Mouse (Mus musculus) heart, adult 18-20 months (tissue): ENCODE data around the gene Plcb1. TPM values are rescaled to one million over a fixed set of nuclear protein-coding genes. Genes with fewer than 3 reads are reported as not detected.

Experiments used
- DNase-seq, 2 experiments: peaks; one replicate each; pipeline ENCODE4 v3.0.0; 2021 to 2022; ENCODE audit warnings: mixed read lengths in 1 of 2
- total RNA-seq, 2 experiments: library from RNA; stranded (reverse); gene quantifications; 2 replicates each; pipeline ENCODE4 v1.2.3; 2021

Plcb1 gene
- total RNA-seq, 2 experiments from 2014 or later = 4.2 to 5.0 TPM

DNA sequence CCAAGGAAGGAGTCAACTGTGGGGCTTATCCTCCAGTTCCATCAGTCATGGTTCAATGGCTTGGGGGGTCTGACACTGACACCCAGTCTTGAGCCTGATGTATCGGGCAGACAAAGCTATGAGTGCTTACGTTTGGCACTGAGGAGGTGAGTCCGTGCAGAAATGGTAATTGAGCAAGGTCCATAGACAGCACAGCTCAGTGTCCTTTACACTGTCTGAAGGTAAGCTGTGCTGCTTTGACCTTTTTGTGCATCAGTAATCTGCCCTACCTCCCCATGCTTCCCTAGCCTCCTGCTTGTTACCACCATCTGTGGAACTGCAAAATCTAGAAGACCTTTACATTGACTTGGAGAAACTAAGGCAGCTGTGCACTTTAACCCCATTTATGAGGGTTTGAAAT lies 127.7 kb downstream of the Plcb1 start:
- no peak for DNase-seq

DNA sequence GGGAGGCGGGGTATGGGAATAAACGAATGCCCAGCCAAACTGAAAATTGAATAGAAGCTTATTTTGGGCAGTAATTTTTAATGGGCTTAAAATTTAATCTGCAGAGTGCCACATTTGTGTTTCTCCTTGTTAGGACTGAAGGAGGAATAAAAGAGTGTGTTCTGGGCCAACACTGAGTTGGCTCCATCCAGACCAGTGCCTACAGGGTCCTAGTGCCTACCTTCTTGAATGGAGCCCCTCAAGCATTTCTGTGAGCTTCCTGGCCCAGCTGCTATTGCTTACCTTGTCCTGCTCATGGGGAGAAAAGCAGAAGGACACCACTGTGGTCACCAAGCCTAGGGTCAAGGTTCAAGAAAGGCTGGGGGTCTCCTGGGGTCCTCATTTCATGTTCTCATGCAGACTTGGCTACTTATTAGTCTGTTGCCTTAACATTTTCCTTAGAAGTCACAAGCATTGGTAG lies 128.3 kb downstream of the Plcb1 start:
- DNase-seq = no peak

DNA sequence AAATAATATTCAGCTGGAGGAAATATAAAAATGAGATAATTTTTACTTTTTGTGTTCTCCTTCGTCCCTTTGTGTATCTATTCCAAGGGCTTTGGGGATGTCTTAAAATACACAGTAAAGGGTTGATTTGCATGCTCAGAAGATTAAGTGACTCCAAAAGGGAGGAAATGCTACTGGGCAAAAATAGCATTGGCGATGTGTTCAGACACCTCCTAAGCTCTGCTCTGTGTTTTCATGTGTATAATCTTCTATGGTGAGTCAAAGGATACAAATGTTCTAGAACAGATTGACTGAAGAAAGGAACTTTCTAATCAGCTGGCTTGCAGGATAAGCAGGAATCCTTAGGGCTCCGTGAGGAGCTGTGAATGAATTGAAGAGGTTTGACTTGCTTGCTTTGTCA lies 129.2 kb downstream of the Plcb1 start:
- no peak for DNase-seq

- peak; percentile 18 to 38 for DNase-seq
Observed at GRCm38 (mm10) chr2:134920611-134921280, 134.9 kb downstream of the Plcb1 start.

DNA sequence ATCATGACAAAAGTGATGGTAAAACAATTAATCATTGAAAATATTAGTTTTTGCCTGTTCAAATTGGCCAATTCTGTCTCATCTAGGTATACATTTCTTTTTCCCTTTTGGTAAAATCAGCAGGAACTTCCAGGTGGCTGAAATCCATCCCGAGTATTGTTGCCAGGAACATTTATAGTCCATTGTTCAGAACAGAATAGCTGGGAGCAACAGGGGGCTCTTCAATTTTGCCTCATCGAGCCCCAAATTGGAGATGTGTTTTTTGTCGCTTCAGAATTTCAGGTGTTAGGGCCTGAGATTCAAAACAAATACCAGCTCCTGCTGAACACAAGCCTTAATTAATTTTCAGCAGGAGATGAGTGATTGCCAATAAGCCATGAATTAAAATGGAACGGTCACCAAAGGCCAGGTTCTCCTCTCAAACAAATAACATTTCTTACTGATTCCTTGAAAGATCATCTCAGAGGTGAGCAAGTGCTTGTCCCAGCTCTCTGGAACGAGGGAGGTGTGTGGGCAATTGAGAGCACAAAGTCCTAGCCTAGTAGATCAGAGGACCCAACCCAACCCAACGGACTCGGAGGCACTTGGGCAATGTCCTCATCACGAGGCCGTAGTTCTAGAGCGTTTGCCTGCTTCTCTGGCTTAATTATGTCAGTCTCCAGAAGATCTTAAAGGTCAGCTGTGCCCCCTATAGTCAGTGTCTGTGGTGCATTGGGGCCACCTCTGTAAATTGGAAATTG lies 136.9 kb downstream of the Plcb1 start:
- no peak for DNase-seq

- no peak for DNase-seq
Observed at GRCm38 (mm10) chr2:134924143-134924655, 138.3 kb downstream of the Plcb1 start.

DNA sequence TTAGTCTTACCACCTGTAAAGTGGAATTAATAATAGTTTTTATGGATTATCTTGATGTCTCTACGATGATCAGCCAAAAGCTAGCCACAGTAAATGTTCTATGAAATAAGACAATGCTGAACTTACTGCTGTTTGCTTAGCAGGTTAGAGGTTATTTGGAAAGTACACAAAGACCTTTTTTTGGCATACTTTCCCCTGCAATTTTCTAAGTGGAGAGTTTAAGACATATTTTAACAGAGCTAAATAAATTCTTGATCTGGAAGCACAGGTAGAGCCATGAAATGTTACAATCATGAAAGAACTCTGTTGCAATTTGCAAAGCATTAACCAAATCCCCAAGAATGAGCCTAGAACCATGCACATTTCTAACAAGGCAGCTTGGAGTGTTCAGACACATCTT lies 140.4 kb downstream of the Plcb1 start:
- no peak for DNase-seq

DNA sequence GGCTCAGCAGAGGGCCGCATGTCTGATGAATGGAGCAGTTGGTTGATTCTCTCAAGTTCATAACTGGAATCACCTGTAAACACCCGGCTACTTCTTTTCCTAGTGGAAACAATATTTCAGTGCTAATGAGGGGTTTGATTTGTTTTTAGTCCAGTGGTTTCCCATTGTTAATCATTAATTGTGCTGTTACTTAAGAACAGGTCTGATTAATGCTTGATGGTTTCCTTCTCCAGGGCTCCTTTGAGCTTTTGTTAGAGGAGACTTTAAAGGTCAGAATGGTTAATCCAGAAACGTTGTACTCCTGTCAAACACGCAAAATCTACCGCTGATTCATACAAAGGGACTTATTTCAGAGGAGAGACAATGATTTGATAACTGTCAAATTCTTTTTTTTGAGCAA lies 141.2 kb downstream of the Plcb1 start:
- DNase-seq = no peak

GRCm38 (mm10) chr2:134929452-134929851 lies 143.6 kb downstream of the Plcb1 start:
- DNase-seq = no peak

GRCm38 (mm10) chr2:134930961-134931360 lies 145.1 kb downstream of the Plcb1 start:
- DNase-seq = no peak

- DNase-seq = no peak
Observed at GRCm38 (mm10) chr2:134931756-134932421, 146.0 kb downstream of the Plcb1 start.

DNA sequence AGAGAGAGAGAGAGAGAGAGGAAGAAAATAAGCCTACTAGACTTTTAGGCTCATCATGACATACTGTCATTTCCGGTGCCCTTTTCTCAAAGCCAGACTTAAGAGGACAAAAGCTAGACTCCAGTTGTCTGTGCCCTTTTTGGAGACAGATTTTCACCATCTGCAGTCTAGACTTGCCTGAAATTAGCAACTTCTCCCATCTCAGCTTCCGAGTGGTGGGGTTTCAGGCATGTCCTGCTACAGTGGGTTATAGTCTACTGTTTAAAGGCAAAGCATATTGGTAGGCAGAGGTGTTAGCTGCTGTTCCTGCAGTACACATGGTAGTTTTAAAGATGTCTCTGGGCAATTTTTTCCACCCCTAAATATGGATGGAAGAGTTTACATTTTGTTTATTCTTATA lies 149.6 kb downstream of the Plcb1 start:
- no peak for DNase-seq

DNA sequence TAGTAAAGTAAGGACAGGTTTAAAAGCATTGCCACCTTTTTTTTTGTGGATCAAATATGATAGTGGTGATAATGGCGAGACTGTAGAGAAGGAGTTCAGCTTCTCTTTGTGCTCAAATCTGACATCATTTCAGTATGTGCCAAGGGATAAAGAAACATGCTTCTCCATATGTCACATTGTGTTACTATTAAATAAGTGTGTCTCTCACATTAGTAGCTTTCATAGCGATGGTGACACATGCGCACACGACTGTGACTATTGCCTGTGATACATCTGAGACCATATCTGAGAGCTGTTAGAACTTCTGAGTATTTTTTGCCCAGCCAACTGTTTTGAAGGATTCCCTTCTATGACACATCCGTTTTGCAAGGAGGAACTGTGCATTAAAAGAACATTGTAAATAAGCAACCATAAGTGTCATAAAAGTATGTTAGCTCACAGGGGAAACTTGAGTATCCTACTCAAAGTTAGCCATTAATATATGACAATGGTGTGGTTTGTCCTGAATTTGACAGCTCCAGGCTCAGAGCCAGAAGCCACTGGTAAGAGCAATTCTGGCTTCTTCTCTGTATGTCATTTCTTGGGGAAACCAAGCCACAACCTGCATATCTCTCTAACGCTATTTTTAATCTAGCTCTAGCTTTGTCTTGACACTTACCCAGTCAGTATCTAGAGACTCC lies 150.2 kb downstream of the Plcb1 start:
- no peak for DNase-seq

DNA sequence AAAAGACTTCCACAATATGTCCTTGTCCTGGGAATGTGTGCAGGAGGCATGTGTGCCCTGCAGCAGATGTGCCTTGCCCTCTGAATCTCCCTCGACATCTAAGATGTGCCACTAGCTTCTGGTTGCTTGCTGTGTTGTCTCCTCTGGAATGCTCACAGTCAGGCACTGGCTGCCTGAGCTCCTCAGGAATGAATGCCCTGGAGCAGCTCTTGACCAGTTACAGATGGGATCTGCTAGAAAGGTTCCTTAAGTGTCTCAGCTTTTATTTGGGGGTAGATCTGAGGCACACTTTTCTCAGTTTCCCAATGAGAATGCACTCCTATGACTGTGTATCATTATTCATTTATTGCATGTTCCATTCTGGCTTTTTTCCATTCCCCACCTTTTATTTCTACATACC lies 151.8 kb downstream of the Plcb1 start:
- no peak for DNase-seq

DNA sequence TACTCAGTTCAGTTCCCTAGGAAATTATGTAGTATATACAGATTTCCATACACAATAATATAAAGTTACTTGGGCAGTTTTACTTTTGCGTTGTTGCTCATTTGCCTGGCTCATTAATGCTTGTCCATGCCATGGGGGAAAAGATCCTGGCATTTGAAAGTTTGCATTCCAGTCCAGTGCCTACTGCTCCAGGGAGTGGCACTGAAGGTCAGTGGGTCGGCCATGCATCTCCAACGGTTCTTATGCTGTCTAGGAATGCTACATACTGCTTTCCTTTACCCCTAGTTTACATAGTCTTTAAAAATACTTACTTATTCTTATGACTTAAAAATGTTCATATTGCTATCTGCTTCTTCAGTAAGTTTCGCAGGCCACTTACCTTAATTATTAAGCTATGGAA lies 156.2 kb downstream of the Plcb1 start:
- no peak for DNase-seq

DNA sequence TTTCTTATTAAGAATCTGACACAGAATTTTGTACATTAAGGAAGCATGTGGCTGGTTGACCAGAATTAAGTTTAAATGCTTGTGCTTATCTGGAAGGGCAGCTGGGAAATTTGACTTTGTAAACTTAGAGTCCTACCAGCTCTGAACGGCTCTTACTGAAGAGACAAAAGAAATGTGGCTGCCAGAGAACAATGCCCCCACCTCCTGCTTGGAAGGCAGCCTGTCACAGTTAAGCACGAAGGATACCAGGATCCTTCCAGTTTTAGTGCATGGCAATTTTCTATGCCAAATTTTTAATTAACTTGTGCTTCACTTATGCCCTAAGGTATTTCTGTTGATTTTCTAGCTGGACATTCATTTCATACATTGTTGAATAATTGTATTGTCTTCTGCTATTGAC lies 157.1 kb downstream of the Plcb1 start:
- DNase-seq = no peak

DNA sequence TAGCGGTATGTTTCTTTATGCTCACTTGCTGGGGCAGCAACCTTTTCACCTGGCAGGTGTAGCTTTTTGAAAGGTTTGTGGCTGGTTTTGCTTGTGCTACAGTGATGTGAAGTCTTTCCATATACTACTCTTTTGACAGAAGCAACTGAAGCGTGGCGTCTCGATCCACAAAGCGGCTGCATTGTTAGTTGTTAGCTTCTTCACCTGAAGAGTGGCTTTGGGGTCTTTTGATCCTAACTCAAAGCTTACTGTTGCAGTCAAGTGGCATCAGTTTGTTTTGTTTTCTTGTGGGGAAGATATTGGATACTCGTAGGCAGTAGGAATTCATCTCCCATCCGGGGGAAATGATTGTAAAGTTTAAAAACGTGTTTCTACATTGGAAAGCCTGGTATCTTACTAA lies 160.5 kb downstream of the Plcb1 start:
- DNase-seq = no peak

DNA sequence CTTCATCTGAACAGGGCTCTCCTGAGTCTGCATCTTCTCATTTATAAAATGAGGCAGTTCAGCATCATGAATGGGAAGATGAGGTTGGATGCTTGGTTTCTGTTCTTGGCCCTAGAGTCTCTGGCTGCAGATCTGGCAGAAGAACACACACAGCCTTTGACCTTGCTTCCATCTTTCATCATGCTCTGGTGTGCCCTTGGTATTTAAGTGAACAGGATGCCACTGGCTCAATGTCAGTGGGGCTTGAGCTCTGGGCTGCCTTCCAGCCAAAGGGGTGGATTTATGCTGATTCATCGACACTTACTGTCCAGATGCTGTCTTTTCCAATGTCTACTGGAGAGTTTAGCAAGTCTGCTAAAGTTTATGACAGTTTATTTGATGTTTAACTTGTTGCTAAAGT lies 161.0 kb downstream of the Plcb1 start:
- peak; percentile 25 to 52 for DNase-seq

DNA sequence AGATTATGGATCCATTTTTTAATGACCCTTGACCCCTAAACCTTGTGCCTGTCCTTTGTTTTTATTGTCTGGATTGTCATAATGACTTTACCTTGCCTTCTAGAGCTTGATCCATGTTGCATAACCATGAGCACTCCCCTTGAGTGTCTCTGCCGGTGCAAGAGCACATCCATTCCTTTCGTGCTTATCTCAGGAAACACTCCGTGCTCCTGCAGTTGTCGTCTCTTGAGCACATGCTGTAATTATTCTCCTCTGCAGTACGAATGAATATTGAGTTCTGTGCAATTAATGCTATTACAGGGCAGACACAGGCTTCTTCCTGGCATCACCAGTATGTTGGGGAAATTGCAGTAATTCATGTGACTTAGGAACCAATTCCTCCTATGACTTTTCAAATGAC lies 166.2 kb downstream of the Plcb1 start:
- DNase-seq = peak in 1 of 2 experiments; percentile 46

DNA sequence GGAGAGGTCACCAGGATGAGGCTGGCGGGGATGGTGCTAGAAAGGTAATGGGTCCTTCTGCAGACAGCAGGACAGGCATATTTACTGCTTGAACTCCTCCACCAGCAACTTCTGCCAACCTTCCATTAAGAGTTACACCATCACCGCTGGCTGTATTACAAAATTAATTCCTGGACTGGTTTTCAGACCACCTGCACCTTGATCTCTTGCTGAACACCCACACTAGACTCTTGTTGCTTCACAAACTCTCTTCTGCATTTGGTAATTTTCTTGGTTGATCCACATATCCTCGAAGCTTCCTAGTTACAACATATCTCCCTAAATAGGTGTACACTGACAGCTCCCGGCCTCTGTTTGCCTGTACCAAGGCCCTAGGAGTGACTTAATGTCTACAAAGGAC lies 170.6 kb downstream of the Plcb1 start:
- DNase-seq = no peak

DNA sequence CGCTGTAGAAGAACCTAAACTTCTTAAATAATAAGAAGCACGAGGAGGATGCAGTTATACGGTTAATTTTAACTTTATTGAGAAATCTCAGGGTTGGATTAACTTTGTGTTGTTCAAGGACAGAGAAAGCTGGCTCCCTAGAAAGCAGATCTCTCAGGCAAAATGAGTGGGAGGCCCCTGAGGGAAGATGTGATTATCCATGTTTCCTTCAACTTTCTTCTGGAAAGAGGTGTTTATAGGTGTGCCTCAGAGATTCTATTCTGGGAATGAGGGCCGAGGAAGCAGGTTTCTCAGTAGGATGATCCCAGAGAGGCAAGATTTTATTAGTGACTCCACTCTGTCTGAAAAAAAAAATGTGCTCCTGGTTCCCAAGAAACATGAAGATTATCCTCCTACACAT lies 180.3 kb downstream of the Plcb1 start:
- DNase-seq = no peak

DNA sequence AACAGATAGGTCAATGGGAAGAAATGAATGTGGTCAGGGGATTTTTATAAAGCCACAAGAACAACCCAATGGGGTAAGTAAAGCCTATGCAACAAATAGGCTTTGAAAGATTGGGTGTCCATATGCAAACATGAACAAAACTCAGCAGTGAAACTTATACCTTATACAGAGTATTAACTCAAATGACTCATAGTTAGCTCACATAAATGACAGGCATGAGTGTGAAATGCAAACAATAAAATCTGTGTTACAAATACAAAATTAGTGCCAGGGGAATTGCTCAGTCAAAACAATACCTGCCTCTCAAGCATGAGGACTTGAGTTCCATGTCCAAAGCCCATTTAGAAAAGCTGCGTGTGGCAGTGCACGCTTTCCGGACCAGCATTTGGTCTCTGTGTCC lies 182.5 kb downstream of the Plcb1 start:
- no peak for DNase-seq

DNA sequence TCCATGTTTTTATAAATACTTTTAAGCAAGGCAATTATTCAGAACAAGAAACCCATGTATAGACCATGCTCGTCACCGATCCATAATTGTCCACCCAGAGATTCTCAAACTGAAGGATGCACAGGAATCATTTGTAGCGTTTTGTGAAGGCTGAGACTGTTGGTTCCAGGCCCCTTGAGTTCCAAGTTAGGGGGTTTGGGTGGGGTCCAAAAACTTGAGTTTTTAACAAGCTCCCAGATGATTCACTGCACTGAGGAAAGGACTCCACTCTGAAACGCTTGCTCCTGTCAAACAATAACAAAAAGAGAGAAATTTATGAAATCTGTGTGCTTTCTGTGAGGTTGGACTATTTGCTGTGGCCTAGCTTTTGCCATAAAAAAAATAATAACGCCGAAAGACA lies 186.5 kb downstream of the Plcb1 start:
- no peak for DNase-seq
